Mouse (Mus musculus) forebrain, postnatal 0 days (tissue): ENCODE measurements around the gene Aldh8a1. TPM values are rescaled to one million over a fixed set of nuclear protein-coding genes. Genes with fewer than 3 reads are reported as not detected.
A peak's percentile ranks its signal among the peaks of the same experiment; 100 is the strongest.

Experiments
- ATAC-seq: fragments of 200-750 bp; cut with Nextera tagmentation; 2 replicates; pipeline ENCODE4 v1.8.0; 2017; ENCODE audit warnings: mild to moderate bottlenecking, moderate library complexity
- DNase-seq: peaks from one replicate; pipeline ENCODE4 v3.0.0-alpha.2; 2015
- H3K27ac ChIP-seq: fragments of 300-500 bp; sonication (generic); 2 replicates; pipeline ENCODE4 v1.5.1; 2014; ENCODE audit warnings: low read depth, mild to moderate bottlenecking, antibody characterized with exemption, low read length, moderate library complexity, mixed read lengths
- H3K27me3 ChIP-seq: fragments of 300-500 bp; sonication (generic); 2 replicates; pipeline ENCODE4 v1.6.1; 2014; ENCODE audit warnings: mild to moderate bottlenecking, low read length, mixed read lengths; ENCODE audit not compliant: insufficient read depth
- H3K36me3 ChIP-seq: fragments of 300-500 bp; sonication (generic); 2 replicates; pipeline ENCODE4 v1.6.1; 2014; ENCODE audit warnings: mild to moderate bottlenecking, moderate library complexity; ENCODE audit not compliant: insufficient read depth
- H3K4me1 ChIP-seq: fragments of 300-500 bp; sonication (generic); 2 replicates; pipeline ENCODE4 v1.6.1; 2014; ENCODE audit warnings: antibody characterized with exemption; ENCODE audit not compliant: insufficient read depth
- H3K4me2 ChIP-seq: fragments of 300-500 bp; sonication (generic); 2 replicates; pipeline ENCODE4 v1.6.1; 2014; ENCODE audit warnings: low read depth, mild to moderate bottlenecking, moderate library complexity
- H3K4me3 ChIP-seq: fragments of 300-500 bp; sonication (generic); 2 replicates; pipeline ENCODE4 v1.5.1; 2014; ENCODE audit warnings: low read depth, low read length, mixed read lengths
- H3K9ac ChIP-seq: fragments of 300-500 bp; sonication (generic); 2 replicates; pipeline ENCODE4 v1.6.1; 2014; ENCODE audit warnings: mild to moderate bottlenecking
- H3K9me3 ChIP-seq: fragments of 300-500 bp; sonication (generic); 2 replicates; pipeline ENCODE4 v1.6.1; 2016; ENCODE audit warnings: low read length
- CTCF ChIP-seq: sonication (generic); IDR thresholded peaks from 2 replicates; pipeline ENCODE4 v1.5.1; 2016; ENCODE audit warnings: antibody characterized with exemption, control low read depth, low read depth
- WGBS: fragments of 180-500 bp; shearing (Covaris S2); extraction: QIAGEN DNeasy Blood & Tissue Kit; methylation state at CpG from one replicate; pipeline ENCODE4 v1.1.7; 2014; 5-methylcytosine and 5-hydroxymethylcytosine counted together
- polyA plus RNA-seq: library from polyadenylated mRNA; unstranded; fragments of >200 nt; fragmentation: Nextera tagmentation; extraction: Ambion mirVana; gene quantifications from 2 replicates; pipeline ENCODE4 v1.2.1, GENCODE M21; 2015
- total RNA-seq: library from RNA; depleted of rRNA; stranded (reverse); fragments of >200 nt; gene quantifications from 2 replicates; pipeline ENCODE4 v1.2.3, GENCODE M21; 2014; rRNA removed

Gene Aldh8a1
- total and polyA plus RNA-seq, 2 experiments from 2014 or later = 0.10 TPM; not detected in 1

DNA sequence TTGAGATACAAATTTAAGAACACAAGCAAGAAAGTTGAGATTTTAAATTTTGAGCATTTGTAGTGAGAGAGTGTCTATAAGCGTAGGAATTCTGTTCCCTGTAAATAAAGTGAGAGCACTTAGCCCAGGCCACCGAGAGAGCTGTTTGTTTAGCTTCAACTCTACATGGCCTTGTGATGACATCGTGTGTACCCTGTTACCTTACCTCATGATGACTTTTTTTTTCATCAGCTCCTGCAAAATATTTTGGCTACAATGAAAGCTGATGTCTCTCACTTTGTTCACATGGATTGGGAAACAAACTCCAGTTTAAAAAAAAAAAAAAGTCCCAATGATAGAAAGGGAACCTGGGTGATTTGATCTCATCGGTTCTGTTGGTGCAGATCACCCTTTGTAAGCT lies 64.6 kb downstream of the Aldh8a1 start:
- Histone ChIP-seq H3K9ac (no peak overlapping the region), H3K27ac (no peak overlapping the region), H3K27me3 (no peaks in the 10 kb centered on the region), H3K9me3 (no peaks in the 10 kb centered on the region), H3K36me3 (no peaks in the 10 kb centered on the region), H3K4me1 (no peaks in the 10 kb centered on the region), H3K4me2 (no peak overlapping the region), H3K4me3 (no peak overlapping the region)
- 90% methylated on average over 4 of the region's 4 CpGs for WGBS
- no peak for ATAC-seq
- DNase-seq = no peak
- TF ChIP-seq CTCF = no peak

DNA sequence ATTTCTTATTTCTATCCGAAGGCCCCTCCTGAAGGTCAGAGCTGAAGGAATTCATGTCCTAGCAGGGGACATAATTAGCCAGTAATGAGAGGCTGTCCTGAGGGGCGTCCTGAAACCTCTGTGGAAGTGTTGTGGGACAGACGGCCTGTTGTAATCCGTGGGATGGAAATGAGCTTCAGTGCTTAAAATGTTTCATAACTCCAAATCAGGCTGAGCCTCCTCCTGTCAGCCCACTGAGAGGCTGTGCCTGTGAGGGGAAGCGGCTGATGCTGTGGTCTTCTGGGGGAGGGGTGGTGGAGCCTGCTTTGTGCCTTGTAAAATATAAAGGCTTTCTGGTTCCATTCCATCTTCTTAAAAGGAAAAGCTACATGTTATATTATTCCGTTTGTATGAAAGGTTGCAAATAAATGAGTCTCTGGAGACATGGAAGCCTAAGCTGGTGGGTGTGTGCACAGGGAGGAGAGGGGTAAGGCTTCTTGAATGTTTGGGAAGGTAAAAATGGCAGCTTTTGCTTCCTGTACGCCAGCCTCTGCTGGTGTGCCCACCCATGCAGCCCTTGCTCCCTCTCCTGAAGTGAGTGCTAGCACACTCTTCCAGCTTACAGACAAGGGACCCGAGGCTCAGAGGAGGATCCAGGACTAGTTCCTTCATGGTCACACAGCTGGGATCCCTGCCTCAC lies 66.7 kb downstream of the Aldh8a1 start:
- no peak overlapping the region for H3K4me2 ChIP-seq
- no peak overlapping the region for H3K4me3 ChIP-seq
- no peak for DNase-seq
- H3K9ac ChIP-seq = no peak overlapping the region
- ATAC-seq = 0 out of 2 replicates have a peak, but pooled peaks have one; percentile 36
- no peaks in the 10 kb centered on the region for H3K36me3 ChIP-seq
- H3K4me1 ChIP-seq = no peaks in the 10 kb centered on the region
- H3K27me3 ChIP-seq = no peaks in the 10 kb centered on the region
- no peak overlapping the region for H3K27ac ChIP-seq
- WGBS = 43% methylated on average over 8 of the region's 8 CpGs
- no peaks in the 10 kb centered on the region for H3K9me3 ChIP-seq
- TF ChIP-seq CTCF = no peak

DNA sequence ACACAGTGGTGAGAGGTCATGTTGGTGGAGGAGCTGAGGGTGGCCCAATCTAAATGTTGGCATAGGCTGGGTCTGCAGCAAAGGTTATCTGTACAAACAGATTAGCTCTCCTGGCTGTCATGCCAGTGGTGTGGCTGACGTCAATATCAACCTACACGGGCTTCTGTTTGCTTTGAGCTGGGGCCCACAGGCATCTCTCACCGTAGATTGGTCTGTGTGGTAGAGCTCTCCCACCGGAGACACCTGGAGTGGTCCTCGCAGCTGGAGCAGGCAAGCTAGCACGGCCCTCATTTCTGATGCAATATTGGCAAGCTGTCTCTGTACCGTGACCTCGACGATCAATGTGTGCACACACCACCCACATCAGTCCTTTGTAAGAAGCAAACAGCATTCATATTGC lies 67.3 kb downstream of the Aldh8a1 start:
- Histone ChIP-seq H3K27ac (no peak overlapping the region), H3K4me1 (no peaks in the 10 kb centered on the region), H3K9ac (no peak overlapping the region), H3K36me3 (no peaks in the 10 kb centered on the region), H3K4me2 (no peak overlapping the region), H3K27me3 (no peaks in the 10 kb centered on the region), H3K9me3 (no peaks in the 10 kb centered on the region), H3K4me3 (no peak overlapping the region)
- no peak for DNase-seq
- no peak for TF ChIP-seq CTCF
- ATAC-seq = no peak
- 89% methylated on average over 9 of the region's 9 CpGs for WGBS

Other genes with a start within 250 kb of the Aldh8a1 start
- 3.5 and 4.1 TPM in 2 replicates for gene Myb, start 216.3 kb upstream of the Aldh8a1 start, total RNA-seq
- 0.91 and 1.8 TPM in 2 replicates for gene Myb, start 216.3 kb upstream of the Aldh8a1 start, polyA plus RNA-seq
- gene Hbs1l, start 81.3 kb upstream of the Aldh8a1 start, total RNA-seq = 98.0 and 108 TPM in 2 replicates
- gene Hbs1l, start 81.3 kb upstream of the Aldh8a1 start, polyA plus RNA-seq = 73.7 and 81.8 TPM in 2 replicates
- gene 1700020N01Rik, start 215.9 kb downstream of the Aldh8a1 start, total RNA-seq = not detected in 2 replicates
- not detected in 2 replicates for gene 1700020N01Rik, start 215.9 kb downstream of the Aldh8a1 start, polyA plus RNA-seq